Mouse (Mus musculus) hindbrain, embryonic 12.5 days (tissue): ENCODE results near the gene Slc25a41. TPM values are rescaled to one million over a fixed set of nuclear protein-coding genes. Genes with fewer than 3 reads are reported as not detected.

Experiments
- ATAC-seq: fragments of 200-750 bp; cut with Nextera tagmentation; 2 replicates; pipeline ENCODE4 v1.8.0; 2017; ENCODE audit warnings: moderate TSS enrichment; ENCODE audit not compliant: low FRiP score
- H3K27ac ChIP-seq: fragments of 300-500 bp; sonication (generic); 2 replicates; pipeline ENCODE4 v1.5.1; 2016; ENCODE audit warnings: mild to moderate bottlenecking
- H3K27me3 ChIP-seq: fragments of 300-500 bp; sonication (generic); 2 replicates; pipeline ENCODE4 v1.6.1; 2016; ENCODE audit warnings: mild to moderate bottlenecking
- H3K36me3 ChIP-seq: fragments of 300-500 bp; sonication (generic); 2 replicates; pipeline ENCODE4 v1.6.1; 2016; ENCODE audit warnings: mild to moderate bottlenecking
- H3K4me1 ChIP-seq: fragments of 300-500 bp; sonication (generic); 2 replicates; pipeline ENCODE4 v1.6.1; 2016
- H3K4me2 ChIP-seq: fragments of 300-500 bp; sonication (generic); replicated peaks from 2 replicates; pipeline ENCODE4 v1.6.1; 2016; ENCODE audit warnings: mild to moderate bottlenecking
- H3K4me3 ChIP-seq: fragments of 300-500 bp; sonication (generic); 2 replicates; pipeline ENCODE4 v1.5.1; 2016; ENCODE audit warnings: mild to moderate bottlenecking
- H3K9ac ChIP-seq: fragments of 300-500 bp; sonication (generic); 2 replicates; pipeline ENCODE4 v1.6.1; 2016; ENCODE audit warnings: mild to moderate bottlenecking, moderate library complexity
- H3K9me3 ChIP-seq: fragments of 300-500 bp; sonication (generic); replicated peaks from 2 replicates; pipeline ENCODE4 v1.6.1; 2016; ENCODE audit warnings: mild to moderate bottlenecking
- WGBS: fragments of 180-500 bp; shearing (Covaris S2); methylation state at CpG from one replicate; pipeline ENCODE4 v1.1.7; 2016; 5-methylcytosine and 5-hydroxymethylcytosine counted together
- polyA plus RNA-seq: library from polyadenylated mRNA; unstranded; fragments of >200 nt; fragmentation: Nextera tagmentation; extraction: Ambion mirVana; gene quantifications from 2 replicates; pipeline ENCODE4 v1.2.1, GENCODE M21; 2016

The Slc25a41 gene
- polyA plus RNA-seq, 1 experiment from 2014 or later, result not detected

DNA sequence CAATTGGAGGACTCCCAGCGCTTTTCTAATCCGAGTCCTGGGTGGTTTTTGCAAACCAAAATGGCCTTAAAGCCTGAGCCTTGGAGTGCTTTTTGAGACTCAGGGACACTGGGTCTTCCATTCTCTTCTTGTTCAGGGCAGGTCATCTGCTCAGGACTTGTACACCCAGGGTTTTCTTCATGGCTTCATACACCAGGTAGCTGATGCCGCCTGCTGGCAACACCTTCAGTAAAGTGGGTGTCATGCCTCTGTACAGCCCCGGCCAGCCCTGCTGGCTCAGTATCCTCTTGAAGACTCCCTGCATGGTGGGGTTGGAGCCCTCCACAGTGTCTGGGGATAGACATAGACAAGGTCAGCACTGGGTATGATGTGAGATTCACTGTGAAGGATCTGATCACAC is 8.6 kb downstream of the Slc25a41 start:
- Histone ChIP-seq H3K36me3 (peaks cover 11% of the 10 kb centered on the region), H3K9me3 (no peaks in the 10 kb centered on the region), H3K4me3 (0 out of 2 replicates have a peak overlapping the region, but pooled peaks have one; percentile 0), H3K27me3 (peaks cover 9% of the 10 kb centered on the region), H3K27ac (peak overlapping the region; percentile 69; the same call in 1 of the 2 replicates), H3K4me1 (peaks cover 25% of the 10 kb centered on the region), H3K4me2 (0 out of 2 replicates have a peak overlapping the region, but pooled peaks have one; percentile 1), H3K9ac (no peak overlapping the region)
- WGBS, result 85% methylated on average over 4 of the region's 4 CpGs
- ATAC-seq, result no peak

DNA sequence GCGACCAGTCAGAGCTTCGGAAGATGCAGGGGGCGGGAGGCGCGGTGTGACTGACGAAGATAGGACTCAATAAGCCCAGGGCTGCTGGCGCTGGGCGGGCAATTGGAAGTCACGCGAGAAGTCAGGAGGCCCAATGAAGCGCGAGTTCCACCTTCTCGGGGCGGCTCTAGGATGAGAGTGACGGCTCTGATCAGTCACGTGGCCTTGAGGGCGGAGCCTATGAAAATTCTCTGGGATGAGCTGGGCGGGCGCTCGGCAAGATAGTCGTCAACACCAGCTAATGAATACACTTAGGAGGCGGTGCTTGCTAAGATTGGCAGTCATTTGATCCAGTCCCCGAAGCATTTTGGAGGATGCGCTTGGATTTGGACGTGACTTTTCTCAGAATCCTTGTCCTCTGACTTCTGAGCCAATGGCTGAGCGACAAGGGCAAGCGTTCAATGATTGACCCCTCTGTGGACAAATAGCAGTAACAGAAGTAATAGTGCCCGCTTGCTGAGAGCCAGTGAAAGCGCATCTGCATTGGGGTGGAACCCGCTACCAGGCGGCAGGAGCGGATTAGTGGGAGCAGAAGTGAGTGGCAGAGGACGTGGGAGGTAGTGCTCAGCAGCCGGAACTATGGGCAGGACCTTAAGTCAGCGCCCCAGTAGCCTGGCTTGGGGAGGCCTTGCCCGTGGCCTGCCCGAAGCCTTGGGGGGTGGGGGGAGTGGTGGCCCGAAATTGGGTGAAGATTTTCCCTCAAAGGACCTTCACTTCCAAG is 9.6 kb downstream of the Slc25a41 start:
- peak overlapping the region; percentile 97 for H3K4me3 ChIP-seq
- 0 out of 2 replicates have a peak, but pooled peaks cover 5% of the 10 kb centered on the region for H3K27me3 ChIP-seq
- no peaks in the 10 kb centered on the region for H3K9me3 ChIP-seq
- H3K9ac ChIP-seq, result peak overlapping the region; percentile 61
- peaks cover 21% of the 10 kb centered on the region for H3K36me3 ChIP-seq
- peaks cover 22% of the 10 kb centered on the region for H3K4me1 ChIP-seq
- peak overlapping the region; percentile 69 for H3K27ac ChIP-seq
- under 1% methylated on average over 38 of the region's 38 CpGs for WGBS
- ATAC-seq, result peak; percentile 99
- peak overlapping the region; percentile 55 for H3K4me2 ChIP-seq

DNA sequence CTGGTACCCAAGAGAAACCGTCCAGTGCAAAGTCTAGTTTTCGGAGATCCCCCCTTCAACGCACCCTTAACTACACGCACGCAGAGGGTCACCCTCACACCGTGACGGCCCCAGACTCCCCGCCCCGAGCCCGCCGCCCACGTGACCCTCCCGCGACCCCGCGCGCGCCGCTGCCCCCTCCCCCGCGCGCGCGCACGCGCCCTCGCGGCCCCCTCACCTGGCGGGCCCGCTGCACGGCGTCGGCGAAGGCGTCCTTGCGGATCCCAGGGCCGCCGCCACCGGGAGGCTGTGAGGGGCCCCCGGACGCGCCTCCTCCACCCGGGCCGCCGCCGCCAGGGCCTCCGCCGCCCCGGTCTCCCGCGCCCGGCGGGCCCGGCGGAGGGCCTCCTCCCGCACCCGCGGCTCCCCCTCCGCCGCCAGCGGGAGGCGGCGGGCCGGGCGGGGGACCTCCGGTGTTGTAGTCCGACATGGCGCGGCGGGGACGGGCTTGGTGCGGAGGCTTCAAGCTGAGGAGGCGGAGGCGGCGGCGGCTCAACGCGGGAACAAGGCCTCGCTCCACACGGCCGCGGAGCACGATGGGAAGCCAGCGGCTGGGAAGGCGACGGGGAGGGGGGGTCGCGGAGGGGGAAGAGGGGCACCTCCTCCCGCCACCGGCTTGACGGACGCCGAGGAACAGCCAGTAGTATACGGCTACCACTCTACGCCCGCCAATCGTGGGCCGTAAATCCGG is 10.4 kb downstream of the Slc25a41 start, which contains the start of gene Khsrp:
Khsrp (minus strand) TSS at position 592 of the 730 bp plus-strand sequence.
- peak within 1 kb of the TSS; percentile 97 for H3K4me3 ChIP-seq
- under 1% methylated on average over 77 of the region's 99 CpGs for WGBS
- peaks cover 22% of the 10 kb centered on the region for H3K4me1 ChIP-seq
- peak within 1 kb of the TSS; percentile 95 for H3K4me2 ChIP-seq
- peaks cover 28% of the 10 kb centered on the region for H3K36me3 ChIP-seq
- H3K27ac ChIP-seq, result peak within 1 kb of the TSS; percentile 97
- H3K27me3 ChIP-seq, result 0 out of 2 replicates have a peak, but pooled peaks cover 5% of the 10 kb centered on the region
- H3K9me3 ChIP-seq, result no peaks in the 10 kb centered on the region
- no peak for ATAC-seq
- peak within 1 kb of the TSS; percentile 100 for H3K9ac ChIP-seq

DNA sequence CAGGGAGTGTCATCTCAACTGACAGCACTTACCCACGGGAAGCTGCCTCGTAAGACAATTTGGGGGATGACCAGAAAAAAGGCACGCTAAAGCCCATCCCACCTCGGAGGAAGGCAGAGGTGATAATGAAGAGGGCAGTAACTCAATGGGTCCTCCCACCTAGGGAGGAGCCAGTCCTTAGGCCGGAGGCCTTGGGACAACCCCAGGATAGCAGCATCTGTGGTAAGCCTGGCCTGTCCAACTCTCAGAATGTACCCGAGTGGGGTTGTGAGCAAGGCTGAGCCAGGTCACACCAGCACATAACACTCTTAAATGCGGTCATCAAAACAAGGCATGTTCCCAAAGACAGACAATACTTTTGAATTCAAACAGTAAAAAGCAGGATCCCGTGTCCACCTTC is 11.8 kb downstream of the Slc25a41 start:
- H3K4me2 ChIP-seq, result peak overlapping the region; percentile 95
- no peak for ATAC-seq
- H3K9me3 ChIP-seq, result no peaks in the 10 kb centered on the region
- H3K4me1 ChIP-seq, result peaks cover 22% of the 10 kb centered on the region
- H3K4me3 ChIP-seq, result peak overlapping the region; percentile 97
- H3K36me3 ChIP-seq, result peaks cover 42% of the 10 kb centered on the region
- 0 out of 2 replicates have a peak, but pooled peaks cover 2% of the 10 kb centered on the region for H3K27me3 ChIP-seq
- H3K27ac ChIP-seq, result no peak overlapping the region
- H3K9ac ChIP-seq, result peak overlapping the region; percentile 100
- 55% methylated on average over 8 of the region's 8 CpGs for WGBS

DNA sequence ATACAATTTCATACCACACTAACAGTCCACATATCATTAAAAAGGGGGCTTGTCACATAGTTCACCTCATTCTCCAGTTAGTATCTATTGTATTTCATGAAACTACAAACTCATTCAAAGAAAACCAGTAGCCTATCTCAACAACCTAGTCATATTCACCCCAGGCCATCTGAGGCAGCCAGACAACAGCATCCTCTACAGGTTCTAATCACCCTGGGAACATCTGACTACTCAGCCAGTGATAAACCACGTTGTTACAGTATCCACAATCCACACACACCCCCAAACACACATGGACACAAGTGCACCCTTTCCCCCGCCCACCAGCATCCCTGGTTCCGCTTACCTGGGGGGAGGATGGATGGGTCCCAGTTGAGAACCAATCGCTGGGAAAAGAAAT is 14.0 kb downstream of the Slc25a41 start:
- peaks cover 20% of the 10 kb centered on the region for H3K4me1 ChIP-seq
- no peak overlapping the region for H3K4me2 ChIP-seq
- no peak overlapping the region for H3K9ac ChIP-seq
- ATAC-seq, result no peak
- no peaks in the 10 kb centered on the region for H3K9me3 ChIP-seq
- H3K4me3 ChIP-seq, result no peak overlapping the region
- H3K27ac ChIP-seq, result no peak overlapping the region
- 90% methylated on average over 4 of the region's 4 CpGs for WGBS
- no peaks in the 10 kb centered on the region for H3K27me3 ChIP-seq
- H3K36me3 ChIP-seq, result peaks cover 65% of the 10 kb centered on the region

DNA sequence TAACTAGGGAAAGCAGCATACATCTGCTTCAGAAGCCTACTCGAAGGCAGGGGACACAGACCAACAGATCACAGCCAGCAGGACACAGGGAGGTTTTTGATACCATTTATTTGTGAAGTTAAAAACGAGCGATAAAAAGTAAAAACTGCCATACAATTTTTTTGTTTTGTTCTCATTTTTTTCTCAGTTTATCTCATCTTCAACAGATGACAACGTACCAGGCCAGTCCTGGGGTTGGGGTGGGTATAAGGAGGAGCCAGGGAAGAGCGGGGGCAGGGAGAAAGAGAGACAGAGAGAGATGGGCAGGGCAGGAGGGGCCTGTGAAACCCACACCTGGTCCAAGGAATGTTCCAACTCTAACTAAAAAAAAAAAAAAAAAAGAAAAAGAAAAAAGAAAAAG is 20.5 kb downstream of the Slc25a41 start:
- H3K36me3 ChIP-seq, result peaks cover 62% of the 10 kb centered on the region

DNA sequence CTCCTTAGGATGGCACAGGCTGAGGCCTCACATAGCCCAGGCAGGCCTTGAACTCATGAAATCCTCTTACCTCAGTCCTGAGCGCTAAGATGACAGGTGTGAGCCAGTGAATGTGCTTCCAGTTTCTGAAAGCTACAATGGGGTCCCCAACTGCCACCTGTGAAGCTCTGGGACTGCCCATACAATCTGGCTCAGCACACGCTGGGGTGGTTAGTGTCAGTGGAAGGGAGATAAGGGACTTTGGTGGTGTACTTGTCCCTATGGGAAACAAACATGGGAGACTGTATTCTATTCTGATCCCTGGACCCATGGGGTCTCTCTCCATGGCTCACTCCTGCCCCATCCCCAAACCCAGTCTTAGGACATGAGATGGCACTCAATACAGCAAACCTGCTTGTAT is 21.8 kb downstream of the Slc25a41 start:
- Histone ChIP-seq H3K4me1 (no peaks in the 10 kb centered on the region), H3K27me3 (no peaks in the 10 kb centered on the region), H3K9ac (no peak overlapping the region), H3K36me3 (peaks cover 50% of the 10 kb centered on the region), H3K4me3 (no peak overlapping the region), H3K27ac (no peak overlapping the region), H3K9me3 (no peaks in the 10 kb centered on the region), H3K4me2 (no peak overlapping the region)
- WGBS, result 82% methylated on average over 2 of the region's 2 CpGs
- no peak for ATAC-seq

More for the DNA sequence above, 20.5 kb downstream of the Slc25a41 start:
- no peak overlapping the region for H3K4me3 ChIP-seq
- no peak overlapping the region for H3K4me2 ChIP-seq
- 94% methylated on average over 5 of the region's 5 CpGs for WGBS
- H3K9ac ChIP-seq, result no peak overlapping the region
- ATAC-seq, result no peak
- H3K27me3 ChIP-seq, result no peaks in the 10 kb centered on the region
- no peaks in the 10 kb centered on the region for H3K4me1 ChIP-seq
- H3K9me3 ChIP-seq, result no peaks in the 10 kb centered on the region
- H3K27ac ChIP-seq, result no peak overlapping the region

DNA sequence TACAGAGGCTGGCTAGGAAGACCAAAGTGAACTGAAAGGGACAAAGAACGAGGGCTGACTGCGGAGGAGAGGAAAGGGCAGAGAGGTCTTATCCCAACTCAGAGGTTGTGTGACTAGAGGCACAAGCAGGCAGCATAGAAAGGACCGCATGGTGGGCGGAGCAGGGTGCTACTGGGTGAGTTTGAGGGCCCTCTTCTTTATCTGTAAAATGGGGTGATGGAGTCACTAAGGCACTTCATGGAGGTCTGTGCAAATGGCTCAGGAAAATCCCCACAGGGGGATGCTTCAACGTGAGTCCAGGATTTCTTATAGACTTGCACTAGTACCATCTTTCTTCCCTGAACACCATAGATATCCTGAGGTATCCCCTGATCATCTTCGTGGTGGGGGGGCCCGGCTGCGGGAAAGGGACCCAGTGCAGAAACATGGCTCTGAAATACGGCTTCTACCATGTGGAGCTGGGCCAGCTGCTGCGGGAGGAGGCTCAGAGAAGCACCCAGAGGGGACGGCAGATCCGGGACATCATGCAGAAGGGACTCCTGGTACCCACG is 29.1 kb downstream of the Slc25a41 start:
- 72% methylated on average over 13 of the region's 13 CpGs for WGBS
- H3K27me3 ChIP-seq, result no peaks in the 10 kb centered on the region
- ATAC-seq, result no peak

DNA sequence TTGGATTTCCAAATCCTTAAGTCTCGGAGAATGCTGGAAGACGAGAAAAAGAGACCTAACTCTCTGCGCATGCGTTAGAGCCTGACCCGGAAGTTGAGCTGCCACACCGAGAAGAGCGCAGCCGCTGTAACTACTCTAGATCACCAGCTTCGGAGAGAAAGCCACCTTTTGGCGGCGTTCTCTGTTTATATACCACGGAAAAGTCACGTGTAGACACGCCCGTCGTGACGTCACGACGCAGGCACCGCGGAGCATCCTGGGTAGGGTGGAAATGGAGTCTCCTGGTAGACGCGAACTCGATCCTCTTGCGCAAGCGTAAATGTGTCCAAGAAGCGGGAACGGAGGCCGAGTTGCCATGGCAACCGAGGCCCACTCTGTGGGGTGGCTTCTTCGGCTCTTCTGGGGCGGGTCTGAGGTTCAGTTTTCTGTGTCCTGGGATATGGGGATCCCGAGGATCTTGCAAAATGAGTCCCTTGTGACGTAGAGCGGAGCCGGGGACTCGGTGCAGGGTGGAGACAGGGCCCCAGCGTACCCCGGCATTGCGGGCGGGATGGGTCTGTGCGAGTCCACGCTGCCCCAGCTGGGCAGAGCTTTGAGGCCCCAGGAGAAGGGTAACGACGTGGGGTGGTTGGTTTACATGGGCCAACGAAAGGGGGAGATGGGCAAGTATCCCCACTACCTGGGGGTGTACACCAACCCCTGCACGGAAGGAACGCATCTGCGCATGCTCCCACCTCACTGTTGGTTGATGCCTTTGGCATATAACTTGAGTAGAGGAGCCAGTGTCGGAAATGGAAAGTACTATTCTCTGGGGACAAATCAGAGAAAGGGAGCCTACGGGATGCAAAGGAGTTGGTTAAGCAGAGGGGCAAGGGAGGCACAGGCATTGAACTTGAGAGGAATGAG is 30.0 kb downstream of the Slc25a41 start, which contains the start of the genes Gtf2f1 and Gm17949:
Gtf2f1 (minus strand) TSS at position 53 of the 906 bp plus-strand sequence.
Gm17949 (plus strand) TSS at position 234 of the 906 bp plus-strand sequence.
- under 1% methylated on average over 51 of the region's 51 CpGs for WGBS
- peak within 1 kb of the TSS; percentile 93 for H3K27ac ChIP-seq
- H3K27me3 ChIP-seq, result no peaks in the 10 kb centered on the region
- peaks cover 15% of the 10 kb centered on the region for H3K4me1 ChIP-seq
- peak within 1 kb of the TSS; percentile 75 for H3K4me3 ChIP-seq
- H3K9ac ChIP-seq, result peak within 1 kb of the TSS; percentile 80
- peaks cover 24% of the 10 kb centered on the region for H3K36me3 ChIP-seq
- peak within 1 kb of the TSS; percentile 93 for H3K4me2 ChIP-seq
- peak; percentile 95 for ATAC-seq
- H3K9me3 ChIP-seq, result no peaks in the 10 kb centered on the region

More for the DNA sequence above, 29.1 kb downstream of the Slc25a41 start:
- Histone ChIP-seq H3K4me1 (peaks cover 15% of the 10 kb centered on the region), H3K4me3 (peak overlapping the region; percentile 75), H3K36me3 (peaks cover 15% of the 10 kb centered on the region), H3K9me3 (no peaks in the 10 kb centered on the region), H3K4me2 (peak overlapping the region; percentile 81), H3K9ac (peak overlapping the region; percentile 77; the same call in 1 of the 2 replicates), H3K27ac (peak overlapping the region; percentile 93)

DNA sequence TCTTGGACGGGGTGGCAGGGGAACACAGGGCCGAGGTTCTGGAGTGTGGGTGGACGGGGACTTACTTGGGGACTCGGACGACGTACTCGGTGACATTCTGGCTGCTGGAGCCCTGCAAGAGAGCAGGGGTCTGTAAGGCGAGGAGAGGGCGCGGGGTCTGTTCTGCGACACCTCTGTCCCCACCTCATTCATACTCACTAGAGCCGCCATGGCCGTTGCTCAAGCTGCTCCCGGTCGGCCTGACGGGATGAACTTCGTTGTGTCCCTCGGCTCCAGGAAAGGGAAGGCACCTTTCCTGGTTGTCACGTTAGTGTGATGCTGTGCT is 30.6 kb downstream of the Slc25a41 start:
- WGBS, result under 1% methylated on average over 19 of the region's 19 CpGs
- H3K4me3 ChIP-seq, result peak overlapping the region; percentile 75
- no peaks in the 10 kb centered on the region for H3K9me3 ChIP-seq
- peaks cover 15% of the 10 kb centered on the region for H3K4me1 ChIP-seq
- peak overlapping the region; percentile 80 for H3K9ac ChIP-seq
- H3K36me3 ChIP-seq, result peaks cover 29% of the 10 kb centered on the region
- peak overlapping the region; percentile 77 for H3K27ac ChIP-seq
- H3K27me3 ChIP-seq, result no peaks in the 10 kb centered on the region
- peak; percentile 70 for ATAC-seq
- H3K4me2 ChIP-seq, result peak overlapping the region; percentile 93

DNA sequence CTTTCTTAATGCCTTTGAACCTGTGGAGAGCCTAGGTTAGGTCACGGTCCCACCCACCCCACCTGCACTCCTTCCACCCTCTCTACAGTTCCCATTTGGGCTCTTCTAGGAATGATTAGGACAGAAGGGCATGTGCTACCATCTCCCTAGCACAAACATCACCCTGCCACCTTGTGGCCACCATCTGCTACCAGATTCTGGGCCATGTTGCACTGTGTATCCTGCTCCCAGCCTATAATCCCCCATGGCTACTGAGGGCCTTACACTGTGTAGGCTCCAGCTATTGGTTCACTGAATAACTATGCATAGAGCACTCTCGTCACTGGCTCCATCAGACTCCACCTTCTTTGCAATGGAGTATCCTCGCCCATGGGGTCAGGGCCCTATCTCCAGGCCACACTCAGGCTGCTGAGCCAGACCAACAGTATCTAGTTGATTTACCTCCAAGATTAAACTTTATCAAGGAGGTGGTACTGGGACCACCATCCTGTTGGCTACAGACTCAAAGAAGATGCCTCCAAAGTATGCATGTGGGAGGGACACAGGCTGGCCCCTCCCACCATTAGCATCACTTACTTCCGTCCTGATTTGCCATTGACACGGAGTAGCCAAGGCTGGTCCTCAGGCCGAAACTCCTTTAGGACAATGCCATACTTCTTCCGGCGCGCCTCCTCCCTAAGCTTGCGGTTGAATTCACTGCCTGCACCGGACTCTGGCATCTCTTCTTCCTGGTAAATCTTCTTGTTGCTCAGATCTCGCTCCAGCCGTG is 34.1 kb downstream of the Slc25a41 start:
- Histone ChIP-seq H3K27ac (no peak overlapping the region), H3K27me3 (no peaks in the 10 kb centered on the region), H3K4me1 (peaks cover 14% of the 10 kb centered on the region), H3K4me2 (no peak overlapping the region), H3K36me3 (peaks cover 63% of the 10 kb centered on the region), H3K4me3 (no peak overlapping the region), H3K9me3 (no peaks in the 10 kb centered on the region), H3K9ac (no peak overlapping the region)
- ATAC-seq, result no peak
- WGBS, result 93% methylated on average over 13 of the region's 13 CpGs
